Mouse (Mus musculus): ENCODE data around the gene A030005K14Rik. TPM values are rescaled to one million over a fixed set of nuclear protein-coding genes. Genes with fewer than 3 reads are reported as not detected.

A030005K14Rik gene
- polyA plus RNA-seq, 1 experiment from 2014 or later, result not detected

GRCm38 (mm10) chr1:83077016-83077415, 17.8 kb upstream of the A030005K14Rik start:
- H3K9ac ChIP-seq (replicated peaks; ENCODE audit: low read depth, low read length), result no peak overlapping the region
- H3K9me3 ChIP-seq (ENCODE audit: control insufficient read depth, low read length), result no peaks in the 10 kb centered on the region
- H3K36me3 ChIP-seq (ENCODE audit: control insufficient read depth, insufficient read depth), result no peaks in the 10 kb centered on the region
- H3K27ac ChIP-seq (ENCODE audit: low read length), result no peak overlapping the region
- no peaks in the 10 kb centered on the region; the same call in 1 of the 2 replicates for H3K4me1 ChIP-seq (replicated peaks; ENCODE audit: control insufficient read depth, insufficient read depth, low read length)
- ATAC-seq, result no peak
- WGBS, result 85% methylated on average over 6 of the region's 6 CpGs
- H3K4me2 ChIP-seq (ENCODE audit: low read length), result no peak overlapping the region
- no peaks in the 10 kb centered on the region for H3K27me3 ChIP-seq (replicated peaks; ENCODE audit: control insufficient read depth, insufficient read depth, low read length)
- H3K4me3 ChIP-seq (replicated peaks; ENCODE audit: low read length), result no peak overlapping the region

- ATAC-seq, result peak; percentile 98
- H3K27me3 ChIP-seq (replicated peaks; ENCODE audit: control insufficient read depth, insufficient read depth, low read length), result no peaks in the 10 kb centered on the region
- WGBS, result 50% methylated on average over 11 of the region's 11 CpGs
- no peaks in the 10 kb centered on the region; the same call in 1 of the 2 replicates for H3K4me1 ChIP-seq (replicated peaks; ENCODE audit: control insufficient read depth, insufficient read depth, low read length)
- no peaks in the 10 kb centered on the region for H3K9me3 ChIP-seq (ENCODE audit: control insufficient read depth, low read length)
- no peak overlapping the region for H3K27ac ChIP-seq (ENCODE audit: low read length)
- no peak overlapping the region for H3K9ac ChIP-seq (replicated peaks; ENCODE audit: low read depth, low read length)
- peak overlapping the region; percentile 25 for H3K4me3 ChIP-seq (replicated peaks; ENCODE audit: low read length)
- H3K36me3 ChIP-seq (ENCODE audit: control insufficient read depth, insufficient read depth), result no peaks in the 10 kb centered on the region
- H3K4me2 ChIP-seq (ENCODE audit: low read length), result peak overlapping the region; percentile 50
Observed at GRCm38 (mm10) chr1:83076190-83076917, 17.2 kb upstream of the A030005K14Rik start.

- H3K9me3 ChIP-seq (ENCODE audit: control insufficient read depth, low read length), result no peaks in the 10 kb centered on the region
- H3K27me3 ChIP-seq (replicated peaks; ENCODE audit: control insufficient read depth, insufficient read depth, low read length), result no peaks in the 10 kb centered on the region
- peak; percentile 72 for ATAC-seq
- 29% methylated on average over 15 of the region's 15 CpGs for WGBS
- peak overlapping the region; percentile 50 for H3K4me2 ChIP-seq (ENCODE audit: low read length)
- no peak overlapping the region; the same call in 1 of the 2 replicates for H3K9ac ChIP-seq (replicated peaks; ENCODE audit: low read depth, low read length)
- no peak overlapping the region for H3K27ac ChIP-seq (ENCODE audit: low read length)
- H3K4me1 ChIP-seq (replicated peaks; ENCODE audit: control insufficient read depth, insufficient read depth, low read length), result no peaks in the 10 kb centered on the region; the same call in 1 of the 2 replicates
- no peaks in the 10 kb centered on the region for H3K36me3 ChIP-seq (ENCODE audit: control insufficient read depth, insufficient read depth)
- peak overlapping the region; percentile 25 for H3K4me3 ChIP-seq (replicated peaks; ENCODE audit: low read length)
Observed at GRCm38 (mm10) chr1:83075526-83076189, 16.5 kb upstream of the A030005K14Rik start.

GRCm38 (mm10) chr1:83067205-83067604, 8.0 kb upstream of the A030005K14Rik start:
- Histone ChIP-seq H3K36me3 (ENCODE audit: control insufficient read depth, insufficient read depth) (no peaks in the 10 kb centered on the region), H3K9me3 (ENCODE audit: control insufficient read depth, low read length) (no peaks in the 10 kb centered on the region), H3K4me3 (replicated peaks; ENCODE audit: low read length) (no peak overlapping the region), H3K27me3 (replicated peaks; ENCODE audit: control insufficient read depth, insufficient read depth, low read length) (no peaks in the 10 kb centered on the region), H3K4me1 (replicated peaks; ENCODE audit: control insufficient read depth, insufficient read depth, low read length) (no peaks in the 10 kb centered on the region), H3K4me2 (ENCODE audit: low read length) (no peak overlapping the region), H3K27ac (ENCODE audit: low read length) (no peak overlapping the region), H3K9ac (replicated peaks; ENCODE audit: low read depth, low read length) (no peak overlapping the region)
- 78% methylated on average over 10 of the region's 10 CpGs for WGBS
- no peak for ATAC-seq

- H3K4me3 ChIP-seq (replicated peaks; ENCODE audit: low read length), result no peak overlapping the region
- 0 out of 2 replicates have a peak, but pooled peaks have one; percentile 15 for ATAC-seq
- H3K27ac ChIP-seq (ENCODE audit: low read length), result no peak overlapping the region
- no peaks in the 10 kb centered on the region for H3K4me1 ChIP-seq (replicated peaks; ENCODE audit: control insufficient read depth, insufficient read depth, low read length)
- H3K9ac ChIP-seq (replicated peaks; ENCODE audit: low read depth, low read length), result no peak overlapping the region
- H3K36me3 ChIP-seq (ENCODE audit: control insufficient read depth, insufficient read depth), result no peaks in the 10 kb centered on the region
- H3K4me2 ChIP-seq (ENCODE audit: low read length), result no peak overlapping the region
- WGBS, result 58% methylated on average over 4 of the region's 4 CpGs
- H3K27me3 ChIP-seq (replicated peaks; ENCODE audit: control insufficient read depth, insufficient read depth, low read length), result no peaks in the 10 kb centered on the region
- no peaks in the 10 kb centered on the region for H3K9me3 ChIP-seq (ENCODE audit: control insufficient read depth, low read length)
Observed at GRCm38 (mm10) chr1:83066577-83066976, 7.4 kb upstream of the A030005K14Rik start.

GRCm38 (mm10) chr1:83064851-83065250, 5.7 kb upstream of the A030005K14Rik start:
- Histone ChIP-seq H3K4me3 (replicated peaks; ENCODE audit: low read length) (no peak overlapping the region), H3K36me3 (ENCODE audit: control insufficient read depth, insufficient read depth) (no peaks in the 10 kb centered on the region), H3K27ac (ENCODE audit: low read length) (no peak overlapping the region), H3K4me2 (ENCODE audit: low read length) (no peak overlapping the region), H3K4me1 (replicated peaks; ENCODE audit: control insufficient read depth, insufficient read depth, low read length) (no peaks in the 10 kb centered on the region), H3K9me3 (ENCODE audit: control insufficient read depth, low read length) (no peaks in the 10 kb centered on the region), H3K27me3 (replicated peaks; ENCODE audit: control insufficient read depth, insufficient read depth, low read length) (no peaks in the 10 kb centered on the region), H3K9ac (replicated peaks; ENCODE audit: low read depth, low read length) (no peak overlapping the region)
- 0 out of 2 replicates have a peak, but pooled peaks have one; percentile 28 for ATAC-seq
- 30% methylated on average over 3 of the region's 3 CpGs for WGBS

GRCm38 (mm10) chr1:83060643-83061042, 1.5 kb upstream of the A030005K14Rik start, which contains the start of gene Krtap28-13:
Krtap28-13 (plus strand) TSS chr1:83060930.
- WGBS, result 93% methylated on average over 4 of the region's 4 CpGs
- H3K9me3 ChIP-seq (ENCODE audit: control insufficient read depth, low read length), result no peaks in the 10 kb centered on the region
- H3K9ac ChIP-seq (replicated peaks; ENCODE audit: low read depth, low read length), result no peak within 1 kb of the TSS
- no peak within 1 kb of the TSS for H3K4me3 ChIP-seq (replicated peaks; ENCODE audit: low read length)
- H3K4me2 ChIP-seq (ENCODE audit: low read length), result no peak within 1 kb of the TSS
- no peak; the same call in 1 of the 2 replicates for ATAC-seq
- no peak within 1 kb of the TSS for H3K27ac ChIP-seq (ENCODE audit: low read length)
- H3K4me1 ChIP-seq (replicated peaks; ENCODE audit: control insufficient read depth, insufficient read depth, low read length), result no peaks in the 10 kb centered on the region
- H3K27me3 ChIP-seq (replicated peaks; ENCODE audit: control insufficient read depth, insufficient read depth, low read length), result no peaks in the 10 kb centered on the region
- H3K36me3 ChIP-seq (ENCODE audit: control insufficient read depth, insufficient read depth), result no peaks in the 10 kb centered on the region

GRCm38 (mm10) chr1:83058481-83058880, 697 bp downstream of the A030005K14Rik start:
- Histone ChIP-seq H3K4me1 (replicated peaks; ENCODE audit: control insufficient read depth, insufficient read depth, low read length) (no peaks in the 10 kb centered on the region), H3K36me3 (ENCODE audit: control insufficient read depth, insufficient read depth) (no peaks in the 10 kb centered on the region), H3K27me3 (replicated peaks; ENCODE audit: control insufficient read depth, insufficient read depth, low read length) (no peaks in the 10 kb centered on the region), H3K27ac (ENCODE audit: low read length) (no peak overlapping the region), H3K4me3 (replicated peaks; ENCODE audit: low read length) (no peak overlapping the region), H3K9me3 (ENCODE audit: control insufficient read depth, low read length) (no peaks in the 10 kb centered on the region), H3K9ac (replicated peaks; ENCODE audit: low read depth, low read length) (no peak overlapping the region), H3K4me2 (ENCODE audit: low read length) (no peak overlapping the region)
- no peak for ATAC-seq
- WGBS, result 79% methylated on average over 1 of the region's 1 CpGs

GRCm38 (mm10) chr1:83044882-83045427, 14.2 kb downstream of the A030005K14Rik start, which contains the start of gene Gm47969:
Gm47969 (plus strand) TSS chr1:83044932.
- Histone ChIP-seq H3K4me3 (replicated peaks; ENCODE audit: low read length) (no peak within 1 kb of the TSS), H3K4me2 (ENCODE audit: low read length) (no peak within 1 kb of the TSS), H3K4me1 (replicated peaks; ENCODE audit: control insufficient read depth, insufficient read depth, low read length) (no peaks in the 10 kb centered on the region), H3K36me3 (ENCODE audit: control insufficient read depth, insufficient read depth) (no peaks in the 10 kb centered on the region), H3K9me3 (ENCODE audit: control insufficient read depth, low read length) (no peaks in the 10 kb centered on the region), H3K27ac (ENCODE audit: low read length) (no peak within 1 kb of the TSS), H3K9ac (replicated peaks; ENCODE audit: low read depth, low read length) (no peak within 1 kb of the TSS), H3K27me3 (replicated peaks; ENCODE audit: control insufficient read depth, insufficient read depth, low read length) (no peaks in the 10 kb centered on the region)
- ATAC-seq, result no peak
- WGBS, result 86% methylated on average over 5 of the region's 5 CpGs

Data from forebrain, embryonic 16.5 days (tissue).